Mouse (Mus musculus) embryonic facial prominence, embryonic 10.5 days (tissue): ENCODE measurements around the gene Cep170b. TPM values are rescaled to one million over a fixed set of nuclear protein-coding genes. Genes with fewer than 3 reads are reported as not detected.
A peak's percentile ranks its signal among the peaks of the same experiment; 100 is the strongest.

Source experiments
- DNase-seq: peaks from one replicate; pipeline ENCODE4 v3.0.0-alpha.2; 2017; ENCODE audit warnings: low spot score
- H3K27ac ChIP-seq: fragments of 300-500 bp; sonication (generic); replicated peaks from 2 replicates; pipeline ENCODE4 v1.5.1; 2016; ENCODE audit warnings: mild to moderate bottlenecking
- H3K27me3 ChIP-seq: fragments of 300-500 bp; sonication (generic); replicated peaks from 2 replicates; pipeline ENCODE4 v1.6.1; 2016; ENCODE audit warnings: low read depth, mild to moderate bottlenecking; ENCODE audit not compliant: poor library complexity, severe bottlenecking
- H3K36me3 ChIP-seq: fragments of 300-500 bp; sonication (generic); replicated peaks from 2 replicates; pipeline ENCODE4 v1.6.1; 2016; ENCODE audit warnings: mild to moderate bottlenecking, moderate library complexity
- H3K4me1 ChIP-seq: fragments of 300-500 bp; sonication (generic); 2 replicates; pipeline ENCODE4 v1.6.1; 2016
- H3K4me3 ChIP-seq: fragments of 300-500 bp; sonication (generic); 2 replicates; pipeline ENCODE4 v1.5.1; 2016; ENCODE audit warnings: mild to moderate bottlenecking, moderate library complexity
- H3K9me3 ChIP-seq: fragments of 300-500 bp; sonication (generic); 2 replicates; pipeline ENCODE4 v1.6.1; 2016; ENCODE audit warnings: mild to moderate bottlenecking
- WGBS: fragments of 180-500 bp; shearing (Covaris S2); methylation state at CpG from one replicate; pipeline ENCODE4 v1.1.7; 2016; 5-methylcytosine and 5-hydroxymethylcytosine counted together
- polyA plus RNA-seq: library from polyadenylated mRNA; unstranded; fragments of >200 nt; fragmentation: Nextera tagmentation; extraction: Ambion mirVana; gene quantifications from 2 replicates; pipeline ENCODE4 v1.2.1, GENCODE M21; 2016

Cep170b gene
- polyA plus RNA-seq, 1 experiment from 2014 or later = 10.6 TPM

DNA sequence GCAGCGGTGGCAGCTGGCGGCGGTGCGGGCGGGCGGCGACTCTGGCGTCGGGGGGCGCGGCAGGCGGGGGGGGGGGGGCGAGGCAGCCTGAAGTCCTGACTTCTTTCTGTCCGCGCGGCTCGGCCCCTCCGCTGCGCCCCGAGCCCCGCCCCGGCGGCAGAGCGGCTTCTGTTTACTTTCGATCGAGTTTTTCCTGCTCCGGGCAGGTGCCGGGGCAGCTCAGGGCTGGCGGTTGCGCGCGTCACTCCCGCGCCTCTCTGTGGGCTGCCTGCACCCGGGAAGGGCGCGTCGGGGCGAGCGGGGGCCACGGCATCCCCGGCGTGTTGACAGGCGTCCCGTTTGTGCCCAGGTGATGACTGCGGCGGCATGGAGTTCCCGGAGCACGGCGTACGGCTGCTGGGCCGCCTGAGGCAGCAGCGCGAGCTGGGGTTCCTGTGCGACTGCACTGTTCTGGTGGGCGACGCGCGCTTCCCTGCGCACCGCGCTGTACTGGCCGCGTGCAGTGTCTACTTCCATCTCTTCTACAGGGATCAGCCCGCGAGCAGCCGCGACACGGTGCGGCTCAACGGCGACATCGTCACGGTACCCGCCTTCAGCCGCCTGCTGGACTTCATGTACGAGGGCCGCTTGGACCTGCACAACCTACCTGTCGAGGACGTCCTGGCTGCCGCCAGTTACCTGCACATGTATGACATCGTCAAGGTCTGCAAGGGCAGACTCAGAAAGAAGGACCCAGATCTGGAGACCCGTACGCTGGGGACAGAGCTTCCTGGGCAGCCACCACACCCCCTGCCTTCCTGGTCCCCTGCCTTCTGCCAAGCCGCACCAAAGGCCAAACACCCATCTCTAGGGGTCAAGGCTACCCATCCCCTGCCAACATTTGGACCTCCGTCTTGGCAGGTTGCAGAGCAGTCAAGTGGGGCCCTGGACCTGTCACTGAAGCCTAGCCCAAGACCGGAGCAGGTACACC, 40.9 kb upstream of the Cep170b start:
- Histone ChIP-seq H3K27ac (peak overlapping the region; percentile 80), H3K36me3 (0 out of 2 replicates have a peak, but pooled peaks cover 4% of the 10 kb centered on the region), H3K4me1 (peaks cover 39% of the 10 kb centered on the region), H3K27me3 (peaks cover 78% of the 10 kb centered on the region), H3K4me3 (peak overlapping the region; percentile 74), H3K9me3 (no peaks in the 10 kb centered on the region)
- peak; percentile 71 for DNase-seq
- 3% methylated on average over 82 of the region's 87 CpGs for WGBS

DNA sequence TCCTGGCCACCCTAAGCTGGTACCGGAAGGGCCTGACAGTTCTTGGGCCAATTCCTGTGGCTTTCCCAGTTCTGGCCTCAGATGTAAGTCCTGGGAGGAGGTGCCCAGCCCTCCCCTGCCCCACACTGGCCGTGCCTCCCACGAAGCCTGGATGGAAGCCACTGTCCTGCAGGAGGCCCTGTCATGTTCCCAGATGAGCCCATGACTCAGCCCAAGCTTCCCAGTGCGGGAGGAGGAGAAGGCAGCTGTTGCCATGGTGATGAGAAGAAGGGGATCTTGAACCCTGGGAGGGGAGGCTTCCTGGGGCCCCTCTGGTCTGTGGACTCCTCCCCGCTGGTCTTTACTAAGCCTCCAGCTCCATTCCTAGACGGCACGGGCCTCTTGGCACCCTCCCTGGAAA, 36.9 kb upstream of the Cep170b start:
- WGBS = 66% methylated on average over 7 of the region's 7 CpGs
- DNase-seq = no peak
- no peak overlapping the region for H3K4me3 ChIP-seq
- peaks cover 16% of the 10 kb centered on the region for H3K4me1 ChIP-seq
- peaks cover 63% of the 10 kb centered on the region for H3K27me3 ChIP-seq
- H3K27ac ChIP-seq = no peak overlapping the region
- H3K36me3 ChIP-seq = 0 out of 2 replicates have a peak, but pooled peaks cover 4% of the 10 kb centered on the region
- H3K9me3 ChIP-seq = no peaks in the 10 kb centered on the region

DNA sequence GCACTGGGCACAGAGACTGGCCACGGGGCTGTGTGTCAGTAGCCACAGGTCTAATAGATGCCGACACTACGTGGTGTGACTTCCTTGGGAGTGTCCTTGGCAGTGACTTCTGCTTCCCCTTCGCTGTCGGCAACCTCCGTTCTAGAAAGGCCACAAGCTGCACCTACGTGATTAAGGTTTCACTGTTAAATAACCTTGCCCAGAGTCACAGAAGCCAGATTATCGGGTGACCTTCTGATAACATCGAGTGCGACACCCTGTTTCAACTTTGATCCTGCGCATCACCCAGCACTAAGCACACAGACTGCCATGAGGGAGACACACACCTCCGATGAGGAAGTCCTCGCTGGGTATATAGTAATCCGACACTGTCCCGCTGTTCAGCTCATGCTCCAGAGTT, 31.8 kb upstream of the Cep170b start:
- H3K4me1 ChIP-seq = peaks cover 15% of the 10 kb centered on the region
- WGBS = 74% methylated on average over 15 of the region's 15 CpGs

DNA sequence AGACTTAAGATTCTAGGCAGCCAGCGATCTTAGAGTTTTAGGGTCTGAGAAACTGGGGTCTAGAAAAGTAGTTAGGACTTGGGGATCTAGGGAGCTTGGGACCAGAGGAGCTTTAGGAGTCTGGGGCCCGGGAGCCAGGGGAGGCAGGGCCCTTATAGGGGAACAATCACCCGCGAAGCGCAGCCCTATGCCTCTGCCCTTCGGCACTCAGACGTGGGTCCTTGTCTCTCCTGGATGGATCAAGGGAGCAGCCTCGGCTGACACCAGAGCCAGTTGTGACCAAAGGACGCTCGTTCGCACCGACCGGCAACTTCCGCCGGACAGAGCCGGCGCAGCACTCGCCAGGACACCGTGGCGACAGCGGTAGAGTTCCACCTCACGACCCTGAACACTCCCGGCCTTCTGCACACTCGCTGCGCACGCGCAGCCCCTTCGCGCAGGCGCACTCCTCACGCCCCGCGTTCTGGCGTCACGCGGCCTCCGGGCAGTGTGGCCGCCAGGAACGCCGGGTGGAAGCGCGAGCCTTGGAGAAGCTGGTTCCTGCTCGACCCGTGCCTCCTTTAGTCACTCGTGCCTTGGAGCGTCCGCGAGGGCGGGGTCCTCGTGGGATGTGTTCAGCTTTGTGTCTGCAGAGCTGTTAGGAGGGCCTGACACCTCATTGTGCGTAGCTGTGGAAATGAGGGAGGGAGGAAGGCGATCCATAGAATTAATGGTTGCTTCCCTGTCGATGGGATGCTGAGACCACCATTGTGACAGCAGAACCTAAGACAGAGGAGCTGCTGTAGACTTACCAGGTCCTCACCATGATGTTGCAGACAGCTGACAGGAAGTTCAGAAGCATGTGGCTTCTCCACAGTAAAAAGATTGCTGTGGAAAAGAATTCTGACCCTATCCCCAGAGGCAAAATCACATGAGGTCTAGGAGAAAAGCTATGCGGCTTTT, 26.8 kb upstream of the Cep170b start:
- peak overlapping the region; percentile 95 for H3K27ac ChIP-seq
- peaks cover 24% of the 10 kb centered on the region for H3K27me3 ChIP-seq
- peaks cover 4% of the 10 kb centered on the region; the same call in 1 of the 2 replicates for H3K36me3 ChIP-seq
- peak overlapping the region; percentile 82 for H3K4me3 ChIP-seq
- 4% methylated on average over 54 of the region's 54 CpGs for WGBS
- H3K9me3 ChIP-seq = no peaks in the 10 kb centered on the region
- peaks cover 25% of the 10 kb centered on the region for H3K4me1 ChIP-seq
- peak; percentile 96 for DNase-seq

More for the DNA sequence above, 31.8 kb upstream of the Cep170b start:
- Histone ChIP-seq H3K36me3 (peaks cover 4% of the 10 kb centered on the region; the same call in 1 of the 2 replicates), H3K27me3 (peaks cover 12% of the 10 kb centered on the region), H3K27ac (no peak overlapping the region), H3K4me3 (no peak overlapping the region), H3K9me3 (no peaks in the 10 kb centered on the region)
- no peak for DNase-seq

DNA sequence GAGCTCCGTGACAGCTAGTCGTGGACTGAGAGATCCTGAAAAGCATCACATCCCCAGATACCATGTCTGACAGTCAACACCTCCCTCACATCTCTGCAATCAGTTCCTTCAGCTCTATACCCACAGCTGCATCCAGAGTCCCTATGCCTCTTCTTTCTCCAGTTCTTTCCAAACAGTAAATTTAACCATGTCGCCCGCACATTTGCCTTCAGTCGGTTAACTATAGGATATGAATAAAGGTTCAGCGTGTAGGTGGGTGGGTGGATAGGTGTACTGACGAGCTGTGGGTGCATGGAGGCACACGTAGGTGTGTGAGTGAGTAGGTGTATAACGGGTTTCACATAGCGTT, 26.2 kb upstream of the Cep170b start:
- DNase-seq = no peak
- no peaks in the 10 kb centered on the region for H3K9me3 ChIP-seq
- H3K27me3 ChIP-seq = peaks cover 30% of the 10 kb centered on the region
- H3K27ac ChIP-seq = peak overlapping the region; percentile 95; the same call in 1 of the 2 replicates
- 84% methylated on average over 10 of the region's 10 CpGs for WGBS
- peaks cover 4% of the 10 kb centered on the region; the same call in 1 of the 2 replicates for H3K36me3 ChIP-seq
- H3K4me3 ChIP-seq = peak overlapping the region; percentile 82
- peaks cover 25% of the 10 kb centered on the region for H3K4me1 ChIP-seq

DNA sequence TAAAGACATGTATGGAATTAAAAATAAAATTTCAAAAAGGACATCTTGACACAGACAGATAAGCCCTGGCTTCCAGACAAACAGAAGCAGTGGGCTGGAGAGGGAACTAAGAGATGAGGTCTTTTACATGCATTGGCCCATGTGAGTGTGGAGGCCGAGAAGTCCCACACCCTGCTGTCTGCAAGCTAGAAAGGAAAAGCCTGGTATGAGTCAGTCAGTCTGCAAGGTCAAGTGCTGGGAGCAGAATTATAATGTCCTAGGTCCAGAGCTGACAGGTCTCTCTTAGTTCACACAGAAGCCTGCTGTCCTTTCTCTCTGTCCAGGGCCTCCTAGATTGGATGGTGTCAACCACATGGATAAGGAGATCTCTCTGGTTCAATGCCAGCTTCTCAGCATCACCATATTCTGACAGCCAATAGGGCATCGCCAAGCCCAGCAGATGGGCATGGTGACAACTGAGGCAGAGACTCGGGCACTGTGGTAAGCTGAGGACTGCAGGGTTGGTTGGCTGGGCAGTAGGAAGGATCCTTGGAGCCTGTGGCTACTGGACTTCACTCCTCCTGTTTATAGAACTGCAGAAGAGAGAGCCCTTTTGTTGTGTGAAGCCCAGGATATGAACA, 23.3 kb upstream of the Cep170b start:
- H3K36me3 ChIP-seq = no peaks in the 10 kb centered on the region
- H3K4me1 ChIP-seq = peaks cover 39% of the 10 kb centered on the region
- H3K27me3 ChIP-seq = peaks cover 58% of the 10 kb centered on the region
- H3K27ac ChIP-seq = no peak overlapping the region
- no peak for DNase-seq
- 80% methylated on average over 3 of the region's 3 CpGs for WGBS
- H3K9me3 ChIP-seq = no peaks in the 10 kb centered on the region
- no peak overlapping the region for H3K4me3 ChIP-seq

DNA sequence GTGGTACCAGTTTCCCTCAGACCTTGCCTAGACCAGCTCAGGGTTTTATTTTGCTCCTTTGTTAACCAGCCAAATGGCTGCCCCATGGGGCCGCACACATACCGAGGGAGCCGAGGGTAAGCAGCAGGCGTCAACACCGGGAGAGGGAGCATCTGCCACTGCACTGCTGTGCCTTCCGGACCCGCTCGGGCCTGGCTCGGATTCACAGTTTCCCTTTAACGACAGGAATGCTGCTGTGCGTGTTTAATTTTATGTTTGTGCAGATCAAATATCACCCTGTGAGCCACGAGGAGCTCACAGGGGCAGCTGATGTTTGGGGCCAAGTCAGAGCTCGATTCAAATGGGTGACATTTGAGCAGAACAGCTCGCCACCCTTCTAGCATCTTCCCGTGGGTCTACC, 19.7 kb upstream of the Cep170b start:
- Histone ChIP-seq H3K9me3 (no peaks in the 10 kb centered on the region), H3K36me3 (no peaks in the 10 kb centered on the region), H3K27me3 (peaks cover 63% of the 10 kb centered on the region), H3K27ac (peak overlapping the region; percentile 32; the same call in 1 of the 2 replicates), H3K4me3 (peak overlapping the region; percentile 16; the same call in 1 of the 2 replicates), H3K4me1 (peaks cover 17% of the 10 kb centered on the region)
- WGBS = 13% methylated on average over 15 of the region's 15 CpGs
- peak; percentile 53 for DNase-seq

DNA sequence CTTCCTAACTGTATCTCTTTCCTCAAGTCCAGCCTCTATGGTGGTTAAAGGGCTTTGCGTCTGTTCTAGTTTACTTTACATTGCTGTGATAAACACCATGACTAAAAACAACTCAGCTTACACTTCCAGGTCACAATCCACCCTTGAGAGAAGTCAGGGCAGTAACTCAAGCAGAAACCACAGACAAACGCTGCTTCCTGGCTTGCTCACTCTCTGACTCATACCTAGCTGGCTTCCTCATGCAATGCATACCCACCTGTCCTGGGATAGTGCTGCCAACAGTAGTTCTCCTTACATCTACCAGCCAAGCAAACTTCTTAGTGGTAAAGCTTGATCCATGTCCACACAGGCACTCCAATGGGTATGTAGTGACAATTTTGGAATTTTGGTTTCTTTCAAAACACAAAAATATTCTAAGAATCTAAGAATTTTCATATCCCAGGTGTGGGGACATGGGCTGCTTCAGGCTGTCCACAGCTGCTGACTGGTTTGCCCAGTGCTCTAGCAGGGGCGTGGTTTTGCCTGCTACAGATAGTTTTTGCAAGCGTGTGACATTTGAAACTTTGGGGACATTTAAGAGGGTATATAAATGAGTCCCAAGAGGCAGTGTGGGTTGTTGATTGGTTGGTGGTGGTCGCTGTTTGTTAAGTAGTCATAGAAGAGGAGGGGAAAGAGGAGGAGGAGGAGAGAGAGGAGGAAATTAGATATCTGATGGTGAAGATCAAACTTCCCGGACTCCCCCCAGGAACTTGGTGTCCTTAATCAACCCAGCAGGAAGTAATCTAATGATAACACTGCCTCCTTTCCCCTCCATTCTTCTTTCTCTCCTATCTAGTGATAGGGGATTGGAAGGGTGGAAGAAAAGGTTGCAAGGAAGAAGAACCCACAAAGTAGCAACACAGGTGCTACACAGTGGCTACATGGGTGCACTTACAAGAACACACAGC, 17.6 kb upstream of the Cep170b start:
- Histone ChIP-seq H3K4me3 (no peak overlapping the region), H3K27ac (no peak overlapping the region), H3K36me3 (no peaks in the 10 kb centered on the region), H3K9me3 (no peaks in the 10 kb centered on the region), H3K27me3 (peaks cover 70% of the 10 kb centered on the region), H3K4me1 (peaks cover 28% of the 10 kb centered on the region)
- DNase-seq = no peak
- WGBS = 75% methylated on average over 6 of the region's 6 CpGs

DNA sequence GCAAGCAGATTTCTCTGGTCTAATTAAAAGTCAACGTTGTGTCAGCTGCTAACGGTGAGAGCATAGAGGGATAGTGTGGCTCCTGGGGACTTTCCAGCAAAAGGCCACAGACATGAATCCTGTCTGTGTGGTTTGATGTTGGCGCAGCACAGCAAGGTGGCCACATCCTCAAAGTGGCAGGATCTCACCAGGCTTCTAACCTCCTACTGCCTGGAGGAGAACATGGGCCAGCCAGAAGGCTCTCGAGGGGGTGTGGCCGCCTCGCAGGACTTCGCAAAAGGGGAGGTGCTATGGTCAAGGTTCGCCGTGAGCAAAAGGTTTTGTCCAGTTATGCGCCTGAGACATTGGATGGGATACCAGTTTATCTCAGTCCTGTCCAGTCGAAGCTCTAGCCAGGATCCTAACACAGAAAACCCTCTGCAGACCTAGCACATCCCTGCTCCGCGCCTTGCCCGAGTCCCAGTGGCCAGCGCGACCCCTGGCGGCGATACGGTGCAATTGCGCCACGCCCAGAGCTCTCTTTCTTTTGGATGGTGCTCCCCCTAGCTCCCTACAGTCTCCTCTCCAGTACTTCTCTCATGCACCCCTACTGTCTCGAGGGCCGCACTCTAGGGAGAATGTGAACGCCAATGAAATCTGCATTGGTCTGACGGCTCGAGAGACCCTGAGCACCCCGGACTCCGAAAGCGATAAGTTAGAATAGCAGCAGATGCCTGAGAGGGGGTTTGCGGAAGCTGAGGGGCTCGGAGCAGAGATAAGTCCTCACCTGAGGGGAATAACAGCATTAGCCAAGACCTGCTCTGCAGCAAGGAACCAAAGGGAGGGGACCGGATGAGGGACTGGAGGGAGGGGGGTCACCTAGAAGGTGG, 13.3 kb upstream of the Cep170b start:
- Histone ChIP-seq H3K27ac (no peak overlapping the region), H3K4me3 (peak overlapping the region; percentile 42), H3K36me3 (no peaks in the 10 kb centered on the region), H3K27me3 (peaks cover 49% of the 10 kb centered on the region), H3K9me3 (no peaks in the 10 kb centered on the region), H3K4me1 (peaks cover 15% of the 10 kb centered on the region; the same call in 1 of the 2 replicates)
- 16% methylated on average over 32 of the region's 32 CpGs for WGBS
- peak; percentile 91 for DNase-seq

DNA sequence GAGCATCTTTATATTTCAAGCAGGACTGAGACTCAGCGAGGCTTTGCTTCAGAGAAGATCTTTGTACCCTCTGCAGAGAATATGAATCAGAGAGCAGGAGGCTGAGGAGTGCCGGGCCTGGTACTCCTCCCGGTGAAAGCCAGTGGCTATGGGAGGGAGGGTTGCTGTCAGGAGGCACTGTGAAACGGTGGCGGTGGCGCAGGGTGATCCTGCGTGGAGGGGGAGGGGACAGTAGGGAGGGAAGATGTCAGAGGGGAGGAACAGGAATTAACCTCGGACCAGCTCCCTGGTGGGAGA, 12.7 kb upstream of the Cep170b start:
- 24% methylated on average over 8 of the region's 8 CpGs for WGBS
- Histone ChIP-seq H3K4me1 (peaks cover 13% of the 10 kb centered on the region; the same call in 1 of the 2 replicates), H3K27ac (no peak overlapping the region), H3K36me3 (no peaks in the 10 kb centered on the region), H3K27me3 (peaks cover 43% of the 10 kb centered on the region), H3K4me3 (peak overlapping the region; percentile 42; the same call in 1 of the 2 replicates), H3K9me3 (no peaks in the 10 kb centered on the region)
- no peak for DNase-seq
